Mouse (Mus musculus) hindbrain, embryonic 14.5 days (tissue): Measurements from ENCODE around the gene Prkar1a. TPM values are rescaled to one million over a fixed set of nuclear protein-coding genes. Genes with fewer than 3 reads are reported as not detected.

Experiments
- ATAC-seq: fragments of 200-750 bp; cut with Nextera tagmentation; 2 replicates; pipeline ENCODE4 v1.8.0; 2017; ENCODE audit warnings: moderate number of reproducible peaks, mild to moderate bottlenecking, moderate TSS enrichment, moderate library complexity; ENCODE audit not compliant: low FRiP score
- DNase-seq: peaks from one replicate; pipeline ENCODE4 v3.0.0-alpha.2; 2015; ENCODE audit warnings: low spot score
- H3K27ac ChIP-seq: fragments of 300-500 bp; sonication (generic); 2 replicates; pipeline ENCODE4 v1.5.1; 2014; ENCODE audit warnings: mild to moderate bottlenecking, moderate library complexity
- H3K27me3 ChIP-seq: fragments of 300-500 bp; sonication (generic); 2 replicates; pipeline ENCODE4 v1.6.1; 2014; ENCODE audit warnings: mild to moderate bottlenecking, low read length, mixed read lengths; ENCODE audit not compliant: control insufficient read depth, insufficient read depth
- H3K36me3 ChIP-seq: fragments of 300-500 bp; sonication (generic); replicated peaks from 2 replicates; pipeline ENCODE4 v1.6.1; 2014; ENCODE audit not compliant: control insufficient read depth, insufficient read depth
- H3K4me1 ChIP-seq: fragments of 300-500 bp; sonication (generic); replicated peaks from 2 replicates; pipeline ENCODE4 v1.6.1; 2014; ENCODE audit warnings: antibody characterized with exemption, low read length, mixed read lengths; ENCODE audit not compliant: control insufficient read depth, insufficient read depth
- H3K4me2 ChIP-seq: fragments of 300-500 bp; sonication (generic); replicated peaks from 2 replicates; pipeline ENCODE4 v1.6.1; 2014; ENCODE audit warnings: mild to moderate bottlenecking, moderate library complexity
- H3K4me3 ChIP-seq: fragments of 300-500 bp; sonication (generic); replicated peaks from 2 replicates; pipeline ENCODE4 v1.5.1; 2014; ENCODE audit warnings: mild to moderate bottlenecking, low read length
- H3K9ac ChIP-seq: fragments of 300-500 bp; sonication (generic); 2 replicates; pipeline ENCODE4 v1.6.1; 2014
- H3K9me3 ChIP-seq: fragments of 300-500 bp; sonication (generic); 2 replicates; pipeline ENCODE4 v1.6.1; 2016; ENCODE audit warnings: low read length; ENCODE audit not compliant: control insufficient read depth
- WGBS: fragments of 180-500 bp; shearing (Covaris S2); extraction: QIAGEN DNeasy Blood & Tissue Kit; methylation state at CpG from one replicate; pipeline ENCODE4 v1.1.7; 2014; 5-methylcytosine and 5-hydroxymethylcytosine counted together
- polyA plus RNA-seq: library from polyadenylated mRNA; unstranded; fragments of >200 nt; fragmentation: Nextera tagmentation; extraction: Ambion mirVana; gene quantifications from 2 replicates; pipeline ENCODE4 v1.2.1, GENCODE M21; 2014

The Prkar1a gene
- polyA plus RNA-seq, 1 experiment from 2014 or later = 515 TPM

DNA sequence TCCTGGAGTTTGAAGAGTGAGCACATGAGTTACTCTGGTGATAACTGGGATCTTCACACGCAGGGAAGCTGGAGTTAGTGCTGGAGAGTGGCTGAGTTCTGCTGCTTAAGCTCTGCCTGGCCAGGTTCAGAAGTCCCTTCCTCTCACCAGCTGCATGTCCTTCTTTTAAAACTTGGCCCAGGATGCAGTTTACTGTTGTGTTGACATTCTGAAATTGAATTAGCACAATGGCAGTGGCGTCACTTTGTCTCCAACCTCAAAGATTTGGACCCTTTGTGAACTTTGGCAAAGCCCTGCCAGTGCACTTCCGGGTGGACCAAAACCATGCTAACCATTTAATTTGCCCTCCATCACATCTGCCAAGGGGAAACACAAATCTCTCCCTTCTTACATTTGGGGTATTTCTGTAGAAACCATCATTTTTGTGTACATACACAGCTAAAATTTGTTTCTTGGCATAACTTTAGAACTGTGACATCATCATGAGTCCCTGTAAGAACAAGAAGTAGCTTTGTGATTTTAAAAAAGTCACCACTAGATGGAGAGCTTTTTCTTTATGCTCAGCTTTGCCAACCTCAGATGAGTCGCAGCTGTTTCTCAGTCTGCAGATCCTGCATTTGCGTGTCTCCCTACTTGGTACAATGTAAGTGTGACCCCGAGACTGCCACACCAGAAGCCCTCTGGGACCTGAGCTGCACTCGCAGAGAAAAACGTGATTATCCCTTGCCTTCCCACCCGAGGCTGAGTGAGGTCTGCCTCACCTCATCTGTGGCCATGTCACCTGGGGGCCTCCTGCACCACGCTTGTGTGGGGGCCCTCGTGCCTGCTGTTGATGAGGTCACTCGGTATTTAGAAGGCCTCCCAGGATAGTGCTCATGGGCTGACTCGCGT, 21.1 kb downstream of the Prkar1a start:
- DNase-seq (peak; percentile 90), ATAC-seq (peak; percentile 82; the same call in 1 of the 2 replicates)
- Histone ChIP-seq H3K27ac (no peak overlapping the region), H3K9ac (no peak overlapping the region), H3K4me3 (no peak overlapping the region), H3K36me3 (peaks cover 53% of the 10 kb centered on the region), H3K4me2 (no peak overlapping the region), H3K4me1 (no peaks in the 10 kb centered on the region), H3K27me3 (no peaks in the 10 kb centered on the region), H3K9me3 (no peaks in the 10 kb centered on the region)
- WGBS = 63% methylated on average over 14 of the region's 14 CpGs

DNA sequence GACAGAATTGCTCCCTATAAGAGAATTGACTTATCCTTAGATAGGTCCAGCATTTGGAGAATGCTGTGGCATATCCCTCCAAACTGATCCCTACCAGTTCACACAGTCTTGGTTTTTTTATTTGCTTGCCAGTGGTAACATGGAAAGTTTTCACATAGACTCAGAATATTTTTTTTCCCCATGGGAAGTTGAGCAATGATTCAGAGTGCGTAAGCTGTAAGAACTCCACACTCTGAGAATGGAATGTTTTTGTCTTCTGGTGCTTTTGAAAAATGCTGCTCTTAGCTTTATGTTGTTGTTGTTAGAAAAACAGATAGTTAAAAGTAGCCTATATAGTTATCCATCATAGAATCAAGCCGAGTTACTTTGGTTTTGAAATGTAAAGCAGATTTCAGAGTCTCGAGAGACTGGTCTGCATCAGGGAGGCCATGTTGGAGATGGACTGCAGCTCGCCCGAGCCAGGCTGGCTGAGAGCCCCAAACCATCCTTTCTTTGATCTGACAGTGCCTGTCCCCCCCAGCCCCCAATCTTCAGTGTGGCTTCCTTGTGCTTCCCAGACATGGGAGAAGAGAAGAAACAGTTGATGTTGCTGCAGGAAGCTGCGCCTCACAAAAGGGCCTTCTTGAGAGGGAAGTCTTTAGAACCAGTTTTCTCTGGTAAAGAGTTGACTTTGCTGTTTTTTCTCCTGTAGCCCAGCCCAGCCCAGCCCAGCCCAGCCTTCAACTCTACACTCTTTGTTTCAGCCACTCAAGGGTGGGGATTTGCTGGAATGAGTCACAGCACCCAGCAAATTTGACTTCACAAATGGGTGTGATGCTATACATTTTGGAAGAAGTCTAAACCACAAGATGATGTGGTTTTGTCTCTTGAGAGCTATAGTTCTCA, 22.2 kb downstream of the Prkar1a start:
- ATAC-seq (no peak; the same call in 1 of the 2 replicates), DNase-seq (no peak)
- H3K27me3 ChIP-seq = no peaks in the 10 kb centered on the region
- H3K27ac ChIP-seq = no peak overlapping the region
- H3K4me2 ChIP-seq = no peak overlapping the region
- H3K9ac ChIP-seq = no peak overlapping the region
- H3K36me3 ChIP-seq = peaks cover 42% of the 10 kb centered on the region
- no peaks in the 10 kb centered on the region for H3K9me3 ChIP-seq
- no peaks in the 10 kb centered on the region for H3K4me1 ChIP-seq
- H3K4me3 ChIP-seq = no peak overlapping the region
- WGBS = 74% methylated on average over 6 of the region's 6 CpGs

DNA sequence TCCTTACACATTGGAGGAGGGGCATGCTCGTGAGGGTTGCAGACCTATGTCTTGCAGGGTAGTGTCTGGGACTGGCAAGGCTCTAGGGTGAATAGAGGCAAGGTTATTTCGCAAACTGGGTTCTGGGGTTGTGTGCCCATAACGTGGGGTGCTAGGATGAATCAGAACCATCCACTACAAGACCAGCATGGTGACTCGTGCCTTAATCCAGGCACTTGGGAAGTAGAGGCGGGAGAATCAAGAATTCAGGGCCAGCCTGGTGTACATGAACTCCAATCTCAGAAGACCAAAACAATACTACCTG, 22.8 kb downstream of the Prkar1a start:
- Histone ChIP-seq H3K4me2 (no peak overlapping the region), H3K27ac (no peak overlapping the region), H3K4me3 (no peak overlapping the region), H3K4me1 (no peaks in the 10 kb centered on the region), H3K9me3 (no peaks in the 10 kb centered on the region), H3K36me3 (peaks cover 36% of the 10 kb centered on the region), H3K9ac (no peak overlapping the region), H3K27me3 (no peaks in the 10 kb centered on the region)
- 88% methylated on average over 5 of the region's 5 CpGs for WGBS
- DNase-seq = no peak
- no peak; the same call in 1 of the 2 replicates for ATAC-seq

DNA sequence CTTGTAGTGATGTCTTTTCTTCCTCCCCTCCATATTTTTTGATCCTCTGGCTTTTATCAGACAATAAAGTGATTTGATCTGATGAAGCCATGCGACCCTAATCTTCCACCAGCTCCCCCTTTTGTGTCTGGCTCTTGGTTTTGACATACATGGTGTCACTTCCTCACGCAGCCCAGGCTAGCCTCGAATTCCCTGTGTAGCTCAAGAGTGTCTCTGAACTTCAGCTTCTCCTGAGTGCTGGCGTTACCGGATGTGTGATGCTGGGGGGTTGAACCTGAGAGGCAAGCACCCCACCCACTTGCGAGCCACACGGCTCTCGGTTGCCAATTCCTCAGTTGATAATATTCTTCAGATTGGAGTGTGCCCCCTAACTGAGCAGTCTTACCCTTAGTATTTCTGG, 23.2 kb downstream of the Prkar1a start:
- no peak overlapping the region for H3K9ac ChIP-seq
- no peak for ATAC-seq

DNA sequence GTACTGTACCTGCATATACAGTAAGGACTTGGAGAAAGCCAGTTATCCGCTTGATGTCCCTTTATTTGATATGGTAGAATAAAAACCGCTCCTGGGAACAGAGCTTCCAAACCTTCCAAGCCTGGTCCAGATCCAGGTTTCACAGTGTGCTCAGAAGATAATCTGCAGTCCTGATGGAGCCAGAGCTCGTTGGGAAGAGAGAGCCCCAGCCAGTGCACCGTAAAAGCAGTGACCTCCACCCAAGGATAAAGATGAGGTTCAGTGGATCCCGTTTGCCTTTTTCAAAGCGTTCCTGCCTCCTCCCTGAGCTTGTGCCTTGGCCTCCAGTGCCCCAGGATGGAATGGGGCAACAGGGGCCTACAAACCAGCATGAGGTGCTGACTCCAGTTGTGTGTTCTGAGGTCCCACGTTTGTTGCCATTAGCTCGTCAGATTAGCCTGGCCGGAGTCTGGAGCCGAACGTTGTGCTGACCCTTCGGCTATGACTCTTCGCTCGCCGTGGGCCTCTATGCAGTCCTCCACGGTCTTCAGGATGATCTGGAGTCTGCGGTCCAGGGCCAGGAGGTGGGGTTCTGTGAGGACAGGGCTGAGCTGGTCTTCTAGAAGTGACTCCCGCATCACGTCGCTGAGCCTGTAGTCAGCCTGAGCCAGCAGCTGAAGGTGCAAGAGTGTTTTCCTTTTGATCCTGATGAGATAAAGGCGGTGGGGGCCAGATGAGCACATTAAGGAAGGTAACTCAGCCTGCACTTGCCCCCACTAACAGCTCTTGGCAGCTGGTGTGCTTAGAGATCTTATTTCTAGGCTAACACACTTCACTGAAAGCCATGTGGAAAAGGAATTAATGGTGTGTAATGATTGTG, 23.9 kb downstream of the Prkar1a start:
- DNase-seq = no peak
- no peak overlapping the region for H3K9ac ChIP-seq
- WGBS = 81% methylated on average over 21 of the region's 21 CpGs
- H3K4me1 ChIP-seq = no peaks in the 10 kb centered on the region
- no peaks in the 10 kb centered on the region for H3K27me3 ChIP-seq
- H3K36me3 ChIP-seq = peaks cover 25% of the 10 kb centered on the region
- no peak overlapping the region for H3K4me3 ChIP-seq
- no peak overlapping the region for H3K27ac ChIP-seq
- H3K4me2 ChIP-seq = no peak overlapping the region
- ATAC-seq = no peak
- no peaks in the 10 kb centered on the region for H3K9me3 ChIP-seq

More for the DNA sequence above, 23.2 kb downstream of the Prkar1a start:
- H3K27ac ChIP-seq = no peak overlapping the region
- no peaks in the 10 kb centered on the region for H3K9me3 ChIP-seq
- WGBS = 93% methylated on average over 8 of the region's 8 CpGs
- H3K4me3 ChIP-seq = no peak overlapping the region
- H3K36me3 ChIP-seq = peaks cover 32% of the 10 kb centered on the region
- H3K4me2 ChIP-seq = no peak overlapping the region
- no peaks in the 10 kb centered on the region for H3K27me3 ChIP-seq
- DNase-seq = no peak
- H3K4me1 ChIP-seq = no peaks in the 10 kb centered on the region

DNA sequence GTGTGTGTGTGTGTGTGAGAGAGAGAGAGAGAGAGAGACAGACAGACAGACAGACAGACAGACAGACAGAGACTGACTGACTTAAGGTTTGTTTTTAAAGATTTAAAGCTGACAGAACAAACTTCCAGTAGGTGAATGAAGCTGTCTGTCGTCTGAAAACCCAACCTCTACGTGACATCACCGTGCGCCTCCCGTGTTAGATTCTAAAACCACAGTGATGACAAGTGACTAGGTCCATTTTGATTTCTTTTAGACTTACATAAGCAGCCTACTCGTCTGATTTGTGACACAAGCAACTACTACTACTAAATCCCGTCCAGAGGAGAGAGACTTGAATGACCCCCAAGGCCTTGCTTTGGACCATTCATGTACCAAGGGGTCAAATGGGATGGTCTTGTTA, 24.5 kb downstream of the Prkar1a start:
- Histone ChIP-seq H3K36me3 (peaks cover 19% of the 10 kb centered on the region), H3K9ac (no peak overlapping the region), H3K27ac (no peak overlapping the region), H3K4me1 (no peaks in the 10 kb centered on the region), H3K27me3 (no peaks in the 10 kb centered on the region), H3K4me3 (no peak overlapping the region), H3K9me3 (no peaks in the 10 kb centered on the region), H3K4me2 (no peak overlapping the region)
- no peak for DNase-seq
- 88% methylated on average over 7 of the region's 7 CpGs for WGBS
- ATAC-seq = no peak

DNA sequence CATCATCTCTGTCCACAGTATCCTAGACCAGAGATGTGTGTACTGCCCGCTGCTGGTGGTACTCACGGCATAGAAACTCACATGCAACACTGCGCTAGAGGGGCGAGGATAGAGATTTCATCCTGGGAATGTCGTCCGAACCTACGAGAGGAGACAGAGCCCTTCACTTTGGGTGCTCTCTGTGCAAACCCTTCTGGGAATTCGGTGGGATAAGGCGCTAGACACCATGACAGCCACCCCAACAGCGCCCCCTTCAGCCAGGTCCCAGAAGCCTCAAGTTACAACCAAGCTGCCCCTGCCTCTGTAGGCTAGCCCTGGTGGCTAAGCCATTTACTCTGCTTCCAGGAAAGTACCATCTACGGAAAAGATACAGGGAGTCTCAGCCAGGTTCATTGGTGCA, 25.3 kb downstream of the Prkar1a start:
- ATAC-seq (no peak), DNase-seq (no peak)
- H3K27me3 ChIP-seq = no peaks in the 10 kb centered on the region
- peaks cover 14% of the 10 kb centered on the region for H3K36me3 ChIP-seq
- no peak overlapping the region for H3K27ac ChIP-seq
- H3K4me1 ChIP-seq = no peaks in the 10 kb centered on the region
- no peak overlapping the region for H3K4me3 ChIP-seq
- no peak overlapping the region for H3K4me2 ChIP-seq
- no peaks in the 10 kb centered on the region for H3K9me3 ChIP-seq
- no peak overlapping the region for H3K9ac ChIP-seq
- 84% methylated on average over 11 of the region's 11 CpGs for WGBS

DNA sequence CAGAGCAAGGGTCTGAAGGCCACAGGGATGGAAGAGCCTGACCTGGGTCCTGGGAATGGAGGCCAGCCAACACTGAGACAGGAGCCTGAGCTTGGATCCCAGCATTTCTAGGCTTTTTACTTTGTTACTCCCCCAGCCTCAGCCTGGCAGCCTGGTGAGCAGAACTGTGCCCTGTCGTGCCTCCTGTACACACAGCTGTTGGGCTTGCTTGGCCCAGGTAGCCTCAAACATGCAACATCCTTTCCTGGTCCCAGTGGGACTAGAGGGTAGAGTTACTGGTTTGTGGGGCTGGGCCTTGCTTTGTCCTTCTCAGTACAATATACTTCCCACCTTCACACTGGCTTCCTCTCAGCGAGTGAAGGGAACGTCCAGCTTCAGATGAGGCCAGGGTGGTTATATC, 26.0 kb downstream of the Prkar1a start:
- 94% methylated on average over 3 of the region's 3 CpGs for WGBS
- H3K4me1 ChIP-seq = no peaks in the 10 kb centered on the region

DNA sequence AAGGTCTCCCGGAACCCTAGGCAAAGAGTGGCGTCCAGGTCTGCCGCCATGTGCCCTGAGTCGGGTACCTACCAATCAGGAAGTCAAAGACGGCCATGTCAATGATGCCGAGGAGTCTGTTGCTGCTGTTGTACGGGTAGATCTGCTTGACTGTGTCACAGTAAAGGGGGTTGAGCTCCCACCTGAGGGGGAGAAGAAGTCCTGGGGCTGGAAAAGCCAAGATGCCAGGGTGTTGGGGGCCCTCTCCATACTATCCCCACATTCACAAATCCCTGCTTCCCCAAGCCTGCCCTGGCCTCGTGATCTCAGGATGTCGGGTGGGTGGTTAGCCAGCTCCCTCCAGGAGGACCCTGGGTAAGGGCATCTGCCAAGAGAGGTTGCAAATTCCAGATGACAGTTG, 26.6 kb downstream of the Prkar1a start:
- H3K27ac ChIP-seq = no peak overlapping the region
- peaks cover 2% of the 10 kb centered on the region; the same call in 1 of the 2 replicates for H3K36me3 ChIP-seq
- H3K9ac ChIP-seq = no peak overlapping the region
- no peaks in the 10 kb centered on the region for H3K9me3 ChIP-seq
- no peak for ATAC-seq
- WGBS = 90% methylated on average over 9 of the region's 9 CpGs
- no peak overlapping the region for H3K4me3 ChIP-seq
- no peaks in the 10 kb centered on the region for H3K27me3 ChIP-seq
- no peaks in the 10 kb centered on the region for H3K4me1 ChIP-seq
- no peak for DNase-seq
- H3K4me2 ChIP-seq = no peak overlapping the region

More for the DNA sequence above, 26.0 kb downstream of the Prkar1a start:
- H3K9me3 ChIP-seq = no peaks in the 10 kb centered on the region
- H3K4me3 ChIP-seq = no peak overlapping the region
- no peak overlapping the region for H3K27ac ChIP-seq
- no peak for DNase-seq
- ATAC-seq = no peak
- H3K27me3 ChIP-seq = no peaks in the 10 kb centered on the region
- H3K9ac ChIP-seq = no peak overlapping the region
- H3K4me2 ChIP-seq = no peak overlapping the region
- peaks cover 8% of the 10 kb centered on the region for H3K36me3 ChIP-seq
